Mouse (Mus musculus) left cerebral cortex, adult 2 months (tissue): ENCODE results near the gene Tex2. TPM values are rescaled to one million over a fixed set of nuclear protein-coding genes. Genes with fewer than 3 reads are reported as not detected.

ENCODE experiments used
- DNase-seq, 2 experiments: peaks; one replicate each; pipeline ENCODE4 v3.0.0; 2021 to 2022; ENCODE audit warnings: low spot score in 2 of 2, mixed read lengths in 1 of 2; ENCODE audit errors: extremely low spot score in 1 of 2
- H3K27ac ChIP-seq: fragments of 200-600 bp; 2 replicates; pipeline ENCODE4 v1.8.1; 2022
- H3K4me3 ChIP-seq: fragments of 200-600 bp; 2 replicates; pipeline ENCODE4 v1.8.1; 2022
- CTCF ChIP-seq: fragments of 200-600 bp; IDR thresholded peaks from 2 replicates; pipeline ENCODE4 v1.8.1; 2022; ENCODE audit warnings: antibody characterized with exemption, mild to moderate bottlenecking, moderate library complexity
- intact Hi-C: fragments of 180-260 bp; cut with DNase I; formaldehyde crosslinking; loops from one replicate; pipeline ENCODE4 v1.15.1; 2025
- total RNA-seq, 2 experiments: library from RNA; stranded (reverse); gene quantifications; 2 replicates each; pipeline ENCODE4 v1.2.3; 2021

Tex2 gene
- total RNA-seq, 2 experiments from 2014 or later: 114 to 118 TPM

GRCm38 (mm10) chr11:106617821-106618580 is 4.8 kb upstream of the Tex2 start:
- Histone ChIP-seq H3K27ac (no peak overlapping the region), H3K4me3 (no peak overlapping the region)
- intact Hi-C loops: no loop called here
- no peak for DNase-seq
- no peak for TF ChIP-seq CTCF

- intact Hi-C loops: no loop called here
- DNase-seq: no peak
- H3K27ac ChIP-seq: no peak overlapping the region
- no peak for TF ChIP-seq CTCF
- no peak overlapping the region for H3K4me3 ChIP-seq
Measured at GRCm38 (mm10) chr11:106615561-106615960, 2.3 kb upstream of the Tex2 start.

- intact Hi-C loops: loop anchor here (5.0 kb wide), 2 partner anchors 42 to 197 kb away; no protein-coding TSS in a partner anchor
- Histone ChIP-seq H3K27ac (no peak overlapping the region), H3K4me3 (no peak overlapping the region)
- no peak for TF ChIP-seq CTCF
- no peak for DNase-seq
Measured at GRCm38 (mm10) chr11:106614339-106614645, 1.1 kb upstream of the Tex2 start.

GRCm38 (mm10) chr11:106613638-106614338 is 565 bp upstream of the Tex2 start:
- DNase-seq: no peak
- peak; percentile 49 for TF ChIP-seq CTCF
- Histone ChIP-seq H3K4me3 (peak overlapping the region; percentile 99), H3K27ac (peak overlapping the region; percentile 86)
- intact Hi-C loops: loop anchor here (2.0 to 5.0 kb wide), 3 partner anchors 41 to 196 kb away; no protein-coding TSS in a partner anchor

- Histone ChIP-seq H3K27ac (peak overlapping the region; percentile 93), H3K4me3 (peak overlapping the region; percentile 99)
- no peak for TF ChIP-seq CTCF
- DNase-seq: peak; percentile 41 to 46
- intact Hi-C loops: loop anchor here (2.0 to 5.0 kb wide), 3 partner anchors 40 to 195 kb away; no protein-coding TSS in a partner anchor
Measured at GRCm38 (mm10) chr11:106612209-106612960, 838 bp downstream of the Tex2 start.

GRCm38 (mm10) chr11:106609731-106610130 is 3.5 kb downstream of the Tex2 start:
- TF ChIP-seq CTCF: no peak
- intact Hi-C loops: loop anchor here (5.0 kb wide), 2 partner anchors 37 to 192 kb away; no protein-coding TSS in a partner anchor
- H3K27ac ChIP-seq: no peak overlapping the region
- DNase-seq: no peak
- no peak overlapping the region for H3K4me3 ChIP-seq

- H3K27ac ChIP-seq: no peak overlapping the region
- intact Hi-C loops: no loop called here
- H3K4me3 ChIP-seq: no peak overlapping the region
- TF ChIP-seq CTCF: no peak
- no peak for DNase-seq
Measured at GRCm38 (mm10) chr11:106607316-106607715, 5.9 kb downstream of the Tex2 start.

GRCm38 (mm10) chr11:106606042-106606441 is 7.2 kb downstream of the Tex2 start:
- H3K27ac ChIP-seq: no peak overlapping the region
- no peak for TF ChIP-seq CTCF
- DNase-seq: no peak
- intact Hi-C loops: no loop called here
- no peak overlapping the region for H3K4me3 ChIP-seq

GRCm38 (mm10) chr11:106603230-106603629 is 10.0 kb downstream of the Tex2 start:
- Histone ChIP-seq H3K27ac (no peak overlapping the region), H3K4me3 (no peak overlapping the region)
- no peak for DNase-seq
- intact Hi-C loops: no loop called here
- TF ChIP-seq CTCF: no peak

- DNase-seq: no peak
- TF ChIP-seq CTCF: no peak
- intact Hi-C loops: no loop called here
- no peak overlapping the region for H3K27ac ChIP-seq
- no peak overlapping the region for H3K4me3 ChIP-seq
Measured at GRCm38 (mm10) chr11:106600124-106600523, 13.1 kb downstream of the Tex2 start.

GRCm38 (mm10) chr11:106599345-106599744 is 13.9 kb downstream of the Tex2 start:
- Histone ChIP-seq H3K27ac (no peak overlapping the region), H3K4me3 (no peak overlapping the region)
- DNase-seq: no peak
- no peak for TF ChIP-seq CTCF
- intact Hi-C loops: no loop called here

GRCm38 (mm10) chr11:106598339-106598738 is 14.9 kb downstream of the Tex2 start:
- Histone ChIP-seq H3K27ac (no peak overlapping the region), H3K4me3 (no peak overlapping the region)
- intact Hi-C loops: no loop called here
- DNase-seq: no peak
- TF ChIP-seq CTCF: no peak
